Mouse (Mus musculus): ENCODE measurements around the gene Esyt1.

GRCm38 (mm10) chr10:128509203-128509602 lies 16.5 kb downstream of the Esyt1 start:
- TF ChIP-seq CTCF (IDR thresholded peaks at IDR 0.05; ENCODE audit: low read depth) (no peak), EP300 (IDR thresholded peaks at IDR 0.05; ENCODE audit: low read depth) (no peak)

Measured in liver, embryonic 14.5 days (tissue).